Mouse (Mus musculus) hindbrain, embryonic 14.5 days (tissue): ENCODE results near the gene D930048N14Rik. TPM values are rescaled to one million over a fixed set of nuclear protein-coding genes. Genes with fewer than 3 reads are reported as not detected.

Source experiments
- ATAC-seq: fragments of 200-750 bp; cut with Nextera tagmentation; 2 replicates; pipeline ENCODE4 v1.8.0; 2017; ENCODE audit warnings: moderate number of reproducible peaks, mild to moderate bottlenecking, moderate TSS enrichment, moderate library complexity; ENCODE audit not compliant: low FRiP score
- DNase-seq: peaks from one replicate; pipeline ENCODE4 v3.0.0-alpha.2; 2015; ENCODE audit warnings: low spot score
- H3K27ac ChIP-seq: fragments of 300-500 bp; sonication (generic); 2 replicates; pipeline ENCODE4 v1.5.1; 2014; ENCODE audit warnings: mild to moderate bottlenecking, moderate library complexity
- H3K27me3 ChIP-seq: fragments of 300-500 bp; sonication (generic); 2 replicates; pipeline ENCODE4 v1.6.1; 2014; ENCODE audit warnings: mild to moderate bottlenecking, low read length, mixed read lengths; ENCODE audit not compliant: control insufficient read depth, insufficient read depth
- H3K36me3 ChIP-seq: fragments of 300-500 bp; sonication (generic); replicated peaks from 2 replicates; pipeline ENCODE4 v1.6.1; 2014; ENCODE audit not compliant: control insufficient read depth, insufficient read depth
- H3K4me1 ChIP-seq: fragments of 300-500 bp; sonication (generic); replicated peaks from 2 replicates; pipeline ENCODE4 v1.6.1; 2014; ENCODE audit warnings: antibody characterized with exemption, low read length, mixed read lengths; ENCODE audit not compliant: control insufficient read depth, insufficient read depth
- H3K4me2 ChIP-seq: fragments of 300-500 bp; sonication (generic); replicated peaks from 2 replicates; pipeline ENCODE4 v1.6.1; 2014; ENCODE audit warnings: mild to moderate bottlenecking, moderate library complexity
- H3K4me3 ChIP-seq: fragments of 300-500 bp; sonication (generic); replicated peaks from 2 replicates; pipeline ENCODE4 v1.5.1; 2014; ENCODE audit warnings: mild to moderate bottlenecking, low read length
- H3K9ac ChIP-seq: fragments of 300-500 bp; sonication (generic); 2 replicates; pipeline ENCODE4 v1.6.1; 2014
- H3K9me3 ChIP-seq: fragments of 300-500 bp; sonication (generic); 2 replicates; pipeline ENCODE4 v1.6.1; 2016; ENCODE audit warnings: low read length; ENCODE audit not compliant: control insufficient read depth
- whole genome bisulfite sequencing: fragments of 180-500 bp; shearing (Covaris S2); extraction: QIAGEN DNeasy Blood & Tissue Kit; methylation state at CpG from one replicate; pipeline ENCODE4 v1.1.7; 2014; 5-methylcytosine and 5-hydroxymethylcytosine counted together
- polyA plus RNA-seq: library from polyadenylated mRNA; unstranded; fragments of >200 nt; fragmentation: Nextera tagmentation; extraction: Ambion mirVana; gene quantifications from 2 replicates; pipeline ENCODE4 v1.2.1, GENCODE M21; 2014

D930048N14Rik gene
- polyA plus RNA-seq, 1 experiment from 2014 or later: 1.1 TPM

DNA sequence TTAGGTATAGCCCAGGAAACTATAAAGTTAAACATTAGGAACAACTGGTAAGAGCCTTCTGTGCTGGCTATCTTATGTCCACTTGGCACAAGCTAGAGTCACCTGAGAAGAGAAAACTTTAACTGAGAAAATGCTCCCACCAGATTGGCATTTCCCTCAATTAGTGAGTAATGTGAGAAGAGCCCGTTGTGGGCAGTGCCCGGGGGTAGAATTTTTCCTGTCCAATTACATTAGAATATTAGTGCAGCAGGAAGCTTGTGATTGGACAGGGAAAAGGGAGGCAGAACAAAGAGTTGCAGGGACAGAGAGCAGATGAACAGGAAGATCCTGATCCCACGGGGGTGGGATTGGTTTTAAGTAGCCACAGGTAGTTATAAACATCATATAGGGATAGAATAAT, 52.1 kb downstream of the D930048N14Rik start:
- WGBS: 83% methylated on average over 3 of the region's 3 CpGs
- Histone ChIP-seq H3K9ac (no peak overlapping the region), H3K9me3 (no peaks in the 10 kb centered on the region), H3K4me3 (no peak overlapping the region), H3K36me3 (peaks cover 95% of the 10 kb centered on the region), H3K4me1 (no peaks in the 10 kb centered on the region), H3K27me3 (no peaks in the 10 kb centered on the region), H3K27ac (no peak overlapping the region), H3K4me2 (no peak overlapping the region)
- ATAC-seq (no peak), DNase-seq (no peak)

DNA sequence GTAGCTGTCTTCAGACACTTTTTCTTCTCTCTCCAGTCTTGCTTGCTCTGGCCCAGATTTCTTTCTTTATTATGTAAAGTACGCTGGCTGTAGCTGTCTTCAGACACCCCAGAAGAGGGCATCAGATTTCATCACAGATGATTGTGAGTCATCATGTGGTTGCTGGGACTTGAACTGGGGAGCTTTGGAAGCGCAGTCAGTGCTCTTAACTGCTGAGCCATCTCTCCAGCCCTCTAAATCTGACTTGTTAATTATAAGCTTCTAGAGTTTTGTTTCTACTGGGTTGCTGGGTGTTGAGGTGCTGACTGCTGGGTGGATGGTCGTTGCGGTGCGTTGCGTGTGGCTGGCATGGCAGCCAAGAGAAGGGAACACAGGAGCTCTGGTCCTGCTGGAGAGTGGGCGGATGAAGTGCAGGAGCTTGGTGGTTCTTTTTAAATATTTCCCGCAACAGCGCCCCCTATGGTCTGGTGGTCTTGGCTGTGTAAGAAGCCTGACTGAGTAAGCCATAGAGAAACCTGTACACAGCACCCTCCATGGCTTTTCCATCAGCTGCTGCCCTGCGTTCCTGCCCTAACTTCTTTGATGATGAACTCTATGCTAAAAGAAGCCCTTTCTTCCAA, 52.7 kb downstream of the D930048N14Rik start:
- WGBS: 66% methylated on average over 10 of the region's 10 CpGs
- H3K4me2 ChIP-seq: no peak overlapping the region
- no peak overlapping the region for H3K9ac ChIP-seq
- H3K9me3 ChIP-seq: no peaks in the 10 kb centered on the region
- H3K27ac ChIP-seq: no peak overlapping the region
- ATAC-seq (no peak), DNase-seq (no peak)
- no peak overlapping the region for H3K4me3 ChIP-seq
- no peaks in the 10 kb centered on the region for H3K27me3 ChIP-seq
- H3K4me1 ChIP-seq: no peaks in the 10 kb centered on the region
- peaks cover 96% of the 10 kb centered on the region for H3K36me3 ChIP-seq

DNA sequence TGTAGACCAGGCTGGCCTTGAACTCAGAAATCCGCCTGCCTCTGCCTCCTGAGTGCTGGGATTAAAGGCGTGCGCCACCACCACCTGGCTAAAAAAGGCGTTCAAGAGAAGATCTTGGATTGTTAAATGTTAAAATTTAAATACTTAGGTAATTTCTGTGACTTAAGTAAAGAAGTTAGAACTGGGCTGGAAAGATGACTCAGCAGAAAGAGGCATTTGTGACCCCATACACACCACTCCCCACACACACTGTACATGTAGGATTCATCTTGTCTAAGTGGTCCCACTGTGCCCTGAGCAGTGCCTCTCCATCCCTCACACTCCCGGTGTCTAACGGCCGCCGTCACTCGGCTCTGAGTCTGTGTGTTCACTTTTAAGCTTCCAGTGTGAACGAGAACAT, 55.7 kb downstream of the D930048N14Rik start:
- H3K9ac ChIP-seq: no peak overlapping the region
- no peak overlapping the region for H3K4me3 ChIP-seq
- DNase-seq (no peak), ATAC-seq (no peak)
- H3K9me3 ChIP-seq: no peaks in the 10 kb centered on the region
- no peaks in the 10 kb centered on the region for H3K27me3 ChIP-seq
- peaks cover 95% of the 10 kb centered on the region for H3K36me3 ChIP-seq
- 94% methylated on average over 10 of the region's 10 CpGs for WGBS
- no peak overlapping the region for H3K4me2 ChIP-seq
- H3K27ac ChIP-seq: no peak overlapping the region
- H3K4me1 ChIP-seq: no peaks in the 10 kb centered on the region

DNA sequence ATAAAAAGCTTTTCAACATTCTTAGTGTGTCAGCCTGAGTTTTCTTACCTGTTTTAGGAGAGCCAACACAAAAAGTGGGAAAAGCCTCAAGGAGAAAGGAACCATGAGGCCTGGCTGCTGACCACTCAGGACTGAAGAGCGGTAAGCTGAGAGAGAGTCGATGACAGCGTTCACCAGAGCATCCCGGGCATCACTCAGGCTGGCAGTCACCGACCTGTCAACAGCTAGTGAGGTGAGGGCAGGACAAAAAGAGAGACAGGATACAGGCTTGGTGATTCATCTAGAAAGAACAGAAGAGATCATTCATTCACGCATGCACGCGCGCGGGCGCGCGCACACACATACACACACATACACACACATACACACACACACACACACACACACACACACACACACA, 56.3 kb downstream of the D930048N14Rik start:
- no peaks in the 10 kb centered on the region for H3K9me3 ChIP-seq
- H3K36me3 ChIP-seq: peaks cover 96% of the 10 kb centered on the region

More for the DNA sequence above, 56.3 kb downstream of the D930048N14Rik start:
- Histone ChIP-seq H3K27ac (no peak overlapping the region), H3K4me3 (no peak overlapping the region), H3K27me3 (no peaks in the 10 kb centered on the region), H3K4me2 (no peak overlapping the region), H3K9ac (no peak overlapping the region), H3K4me1 (no peaks in the 10 kb centered on the region)
- DNase-seq: no peak
- no peak for ATAC-seq
- 97% methylated on average over 13 of the region's 13 CpGs for WGBS

Other genes with a start within 250 kb of the D930048N14Rik start
- 7.5 and 9.8 TPM in 2 replicates for gene Phykpl, start 66.2 kb upstream of the D930048N14Rik start, polyA plus RNA-seq
- gene Hnrnpab, start 44.1 kb upstream of the D930048N14Rik start, polyA plus RNA-seq: 399 and 421 TPM in 2 replicates
- gene Nhp2, start 31.2 kb upstream of the D930048N14Rik start, polyA plus RNA-seq: 103 and 118 TPM in 2 replicates
- 77.7 and 78.4 TPM in 2 replicates for gene Rmnd5b, start 15.1 kb upstream of the D930048N14Rik start, polyA plus RNA-seq
- 19.9 and 22.4 TPM in 2 replicates for gene N4bp3, start 112 bp upstream of the D930048N14Rik start, polyA plus RNA-seq
- 97.7 and 107 TPM in 2 replicates for gene 0610009B22Rik, start 37.9 kb downstream of the D930048N14Rik start, polyA plus RNA-seq
- 17.4 and 17.7 TPM in 2 replicates for gene Sec24a, start 112.7 kb downstream of the D930048N14Rik start, polyA plus RNA-seq
- 225 TPM in 2 replicates for gene Sar1b, start 112.7 kb downstream of the D930048N14Rik start, polyA plus RNA-seq
- gene Jade2, start 206.7 kb downstream of the D930048N14Rik start, polyA plus RNA-seq: 0.39 and 0.56 TPM in 2 replicates